Mouse (Mus musculus) neural tube, embryonic 12.5 days (tissue): ENCODE data around the gene Rtraf. TPM values are rescaled to one million over a fixed set of nuclear protein-coding genes. Genes with fewer than 3 reads are reported as not detected.

Source experiments
- ATAC-seq: fragments of 200-750 bp; cut with Nextera tagmentation; 2 replicates; pipeline ENCODE4 v1.8.0; 2017; ENCODE audit warnings: low read depth, mild to moderate bottlenecking, moderate TSS enrichment, moderate library complexity; ENCODE audit not compliant: low FRiP score
- H3K27ac ChIP-seq: fragments of 300-500 bp; sonication (generic); 2 replicates; pipeline ENCODE4 v1.5.1; 2016
- H3K27me3 ChIP-seq: fragments of 300-500 bp; sonication (generic); replicated peaks from 2 replicates; pipeline ENCODE4 v1.6.1; 2016; ENCODE audit warnings: mild to moderate bottlenecking
- H3K36me3 ChIP-seq: fragments of 300-500 bp; sonication (generic); 2 replicates; pipeline ENCODE4 v1.6.1; 2016; ENCODE audit warnings: mild to moderate bottlenecking
- H3K4me1 ChIP-seq: fragments of 300-500 bp; sonication (generic); 2 replicates; pipeline ENCODE4 v1.6.1; 2016
- H3K4me2 ChIP-seq: fragments of 300-500 bp; sonication (generic); replicated peaks from 2 replicates; pipeline ENCODE4 v1.6.1; 2016; ENCODE audit warnings: mild to moderate bottlenecking
- H3K4me3 ChIP-seq: fragments of 300-500 bp; sonication (generic); 2 replicates; pipeline ENCODE4 v1.5.1; 2016
- H3K9ac ChIP-seq: fragments of 300-500 bp; sonication (generic); 2 replicates; pipeline ENCODE4 v1.6.1; 2016; ENCODE audit warnings: mild to moderate bottlenecking
- H3K9me3 ChIP-seq: fragments of 300-500 bp; sonication (generic); 2 replicates; pipeline ENCODE4 v1.6.1; 2016; ENCODE audit warnings: mild to moderate bottlenecking
- WGBS: fragments of 180-500 bp; shearing (Covaris S2); methylation state at CpG from one replicate; pipeline ENCODE4 v1.1.7; 2016; 5-methylcytosine and 5-hydroxymethylcytosine counted together
- polyA plus RNA-seq: library from polyadenylated mRNA; unstranded; fragments of >200 nt; fragmentation: Nextera tagmentation; extraction: Ambion mirVana; gene quantifications from 2 replicates; pipeline ENCODE4 v1.2.1, GENCODE M21; 2016

Gene Rtraf
- polyA plus RNA-seq, 1 experiment from 2014 or later, result 231 TPM

DNA sequence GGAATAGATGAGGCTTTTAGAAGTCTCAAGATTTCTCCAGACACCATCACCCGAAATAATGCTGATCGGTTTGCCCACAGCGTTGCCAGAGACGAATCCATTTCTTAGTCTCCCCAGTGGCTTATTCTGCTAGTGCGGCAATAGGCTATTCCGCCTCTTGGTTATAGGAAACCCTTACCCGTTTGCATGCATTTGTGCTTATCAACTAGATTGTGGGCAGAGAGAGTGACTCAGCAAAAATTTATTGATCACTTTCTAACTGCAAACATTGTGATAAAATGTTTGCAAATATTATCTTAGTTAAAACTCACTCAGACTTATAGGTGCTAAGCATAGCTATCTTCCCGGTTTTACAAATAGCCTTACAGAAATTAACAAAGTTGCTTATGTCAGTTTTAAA is 59.3 kb downstream of the Rtraf start:
- no peak for ATAC-seq
- H3K4me3 ChIP-seq, result no peak overlapping the region
- no peak overlapping the region for H3K4me2 ChIP-seq
- H3K9ac ChIP-seq, result no peak overlapping the region
- no peaks in the 10 kb centered on the region for H3K36me3 ChIP-seq
- H3K27me3 ChIP-seq, result no peaks in the 10 kb centered on the region
- H3K4me1 ChIP-seq, result peaks cover 20% of the 10 kb centered on the region
- no peak overlapping the region for H3K27ac ChIP-seq
- no peaks in the 10 kb centered on the region for H3K9me3 ChIP-seq
- 84% methylated on average over 8 of the region's 8 CpGs for WGBS

- peaks cover 20% of the 10 kb centered on the region for H3K4me1 ChIP-seq
These were observed 60.1 kb downstream of the Rtraf start for GRCm38 (mm10) chr14:19763527-19763926.

DNA sequence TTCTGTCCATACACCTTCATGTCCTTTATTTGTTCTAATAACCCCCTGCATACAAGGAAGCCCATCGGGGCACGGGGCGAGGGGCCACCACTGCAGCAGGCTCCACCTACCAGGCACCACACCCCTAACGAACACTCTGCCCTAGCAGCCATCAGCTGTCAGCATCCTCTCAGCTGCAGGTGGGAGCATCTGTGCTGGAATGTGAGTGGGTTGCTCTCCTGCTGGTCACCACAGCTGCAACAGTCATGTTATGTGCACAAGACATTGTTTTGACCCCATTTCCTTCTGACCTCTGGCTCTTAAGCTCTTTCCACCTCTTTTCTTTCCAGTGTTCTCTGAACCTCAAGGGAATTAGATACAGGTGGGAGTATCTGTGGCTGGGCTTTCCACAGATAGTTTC is 61.6 kb downstream of the Rtraf start:
- ATAC-seq, result no peak
- 65% methylated on average over 4 of the region's 4 CpGs for WGBS
- H3K36me3 ChIP-seq, result no peaks in the 10 kb centered on the region
- H3K27me3 ChIP-seq, result no peaks in the 10 kb centered on the region
- peaks cover 19% of the 10 kb centered on the region for H3K4me1 ChIP-seq
- no peak overlapping the region for H3K4me3 ChIP-seq
- no peak overlapping the region for H3K9ac ChIP-seq
- no peak overlapping the region for H3K4me2 ChIP-seq
- no peaks in the 10 kb centered on the region for H3K9me3 ChIP-seq
- H3K27ac ChIP-seq, result no peak overlapping the region

More at GRCm38 (mm10) chr14:19763527-19763926, 60.1 kb downstream of the Rtraf start:
- Histone ChIP-seq H3K9me3 (no peaks in the 10 kb centered on the region), H3K4me2 (no peak overlapping the region), H3K4me3 (no peak overlapping the region), H3K9ac (no peak overlapping the region), H3K27me3 (no peaks in the 10 kb centered on the region), H3K27ac (no peak overlapping the region), H3K36me3 (no peaks in the 10 kb centered on the region)
- 43% methylated on average over 8 of the region's 8 CpGs for WGBS
- no peak for ATAC-seq

Other genes starting within 250 kb of the Rtraf start
- gene Gm2237, start 238.7 kb downstream of the Rtraf start, polyA plus RNA-seq, result 3.2 and 4.2 TPM in 2 replicates
- gene Gm5458, start 221.2 kb downstream of the Rtraf start, polyA plus RNA-seq, result not detected in 2 replicates
- 53.6 and 59.5 TPM in 2 replicates for gene Nid2, start 72.6 kb downstream of the Rtraf start, polyA plus RNA-seq
- gene Gng2, start 153.8 kb upstream of the Rtraf start, polyA plus RNA-seq, result 233 and 249 TPM in 2 replicates